Mouse (Mus musculus) kidney, adult 2 months (tissue): ENCODE measurements around the gene Grip1.

Experiments
- CTCF ChIP-seq: fragments of 200-500 bp; conservative IDR thresholded peaks from 2 replicates; pipeline ENCODE4 v1.5.1; 2011; ENCODE audit warnings: low read depth, mild to moderate bottlenecking, control low read depth, low read length, moderate library complexity, mixed read lengths; ENCODE audit not compliant: insufficient read depth, insufficient read length
- POLR2A ChIP-seq: fragments of 200-500 bp; IDR thresholded peaks from one replicate; pipeline ENCODE4 v1.6.1; 2011; ENCODE audit warnings: low read depth, low read length, control low read depth

DNA sequence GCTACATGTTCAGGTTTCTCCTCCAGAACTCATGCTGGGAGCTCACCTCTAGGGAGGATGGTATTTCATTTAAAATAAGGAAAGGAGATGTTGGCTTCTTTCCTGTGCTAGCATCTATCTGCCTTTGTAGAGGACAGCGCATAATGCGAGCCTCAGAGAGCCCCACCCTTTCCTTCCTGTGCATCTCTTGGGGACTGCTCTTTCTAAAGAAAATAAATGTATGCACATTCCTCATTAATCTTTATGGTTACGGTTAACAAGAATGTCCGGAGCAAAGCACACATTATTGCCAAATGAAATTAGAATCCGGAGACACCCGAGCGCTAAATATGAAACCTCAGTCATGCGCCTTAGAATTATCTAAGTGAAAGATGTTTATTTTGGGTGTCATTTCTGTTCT, 490.3 kb downstream of the Grip1 start:
- no peak for TF ChIP-seq CTCF
- no peak for TF ChIP-seq POLR2A
